Mouse (Mus musculus) urinary bladder, postnatal 0 days (tissue): ENCODE data around the gene Lrrn2. TPM values are rescaled to one million over a fixed set of nuclear protein-coding genes. Genes with fewer than 3 reads are reported as not detected.

ENCODE experiments used
- microRNA-seq: library from miRNA; unstranded; fragments of <30 nt; microRNA quantifications from one replicate; pipeline ENCODE4, GENCODE M21; 2016
- polyA plus RNA-seq: library from polyadenylated mRNA; unstranded; fragments of >200 nt; fragmentation: Nextera tagmentation; extraction: Ambion mirVana; gene quantifications from 2 replicates; pipeline ENCODE4 v1.2.1, GENCODE M21; 2015

Gene Lrrn2
- 1.8 TPM in 2 replicates for polyA plus RNA-seq

GRCm38 (mm10) chr1:132880161-132881005, at the start of gene Lrrn2:
Gene Lrrn2, plus strand, starts transcription at chr1:132880273.

Small RNAs within 50 kb of the gene (microRNA-seq; reads per million reads assigned to microRNA genes)
- not detected for gene Gm44300

Other genes with a start within 250 kb of the Lrrn2 start
- 0.69 and 0.98 TPM in 2 replicates for gene Nfasc, start 138.5 kb upstream of the Lrrn2 start, polyA plus RNA-seq
- gene Mdm4, start 150.3 kb downstream of the Lrrn2 start, polyA plus RNA-seq: 12.7 and 13.7 TPM in 2 replicates
- 4.6 and 4.9 TPM in 2 replicates for gene Pik3c2b, start 165.4 kb downstream of the Lrrn2 start, polyA plus RNA-seq